Mouse (Mus musculus) thymus, postnatal 25 days (tissue): ENCODE measurements around the gene Abcf1.
A peak's percentile ranks its signal among the peaks of the same experiment; 100 is the strongest.

Experiments
- DNase-seq: peaks from one replicate; pipeline ENCODE4 v3.0.0; 2022

Abcf1 gene

GRCm38 (mm10) chr17:35918276-35919059 is 51.1 kb downstream of the Abcf1 start:
- DNase-seq = peak; percentile 59

GRCm38 (mm10) chr17:35917463-35918251 is 51.9 kb downstream of the Abcf1 start:
- peak; percentile 65 for DNase-seq

GRCm38 (mm10) chr17:35917143-35917462 is 52.5 kb downstream of the Abcf1 start:
- DNase-seq = no peak

- peak; percentile 98 for DNase-seq
Measured at GRCm38 (mm10) chr17:35916297-35917142, 53.0 kb downstream of the Abcf1 start, which contains the start of the genes Mrps18b and Ppp1r10. Gene Mrps18b, minus strand, starts transcription at chr17:35916389. Gene Ppp1r10, plus strand, starts transcription at chr17:35916434.

GRCm38 (mm10) chr17:35915538-35916296 is 53.8 kb downstream of the Abcf1 start:
- DNase-seq = no peak

- DNase-seq = no peak
Measured at GRCm38 (mm10) chr17:35914975-35915374, 54.6 kb downstream of the Abcf1 start.

GRCm38 (mm10) chr17:35909919-35910369 is 59.6 kb downstream of the Abcf1 start, which contains the start of gene Atat1:
Gene Atat1, minus strand, starts transcription at chr17:35910075.
- peak; percentile 95 for DNase-seq

GRCm38 (mm10) chr17:35909186-35909918 is 60.2 kb downstream of the Abcf1 start:
- no peak for DNase-seq

- DNase-seq = no peak
Measured at GRCm38 (mm10) chr17:35907609-35908008, 62.0 kb downstream of the Abcf1 start.
